Mouse (Mus musculus): ENCODE data around the gene Ppp4r2. TPM values are rescaled to one million over a fixed set of nuclear protein-coding genes. Genes with fewer than 3 reads are reported as not detected.

The Ppp4r2 gene
- polyA plus RNA-seq, 1 experiment from 2014 or later = 35.1 TPM

DNA sequence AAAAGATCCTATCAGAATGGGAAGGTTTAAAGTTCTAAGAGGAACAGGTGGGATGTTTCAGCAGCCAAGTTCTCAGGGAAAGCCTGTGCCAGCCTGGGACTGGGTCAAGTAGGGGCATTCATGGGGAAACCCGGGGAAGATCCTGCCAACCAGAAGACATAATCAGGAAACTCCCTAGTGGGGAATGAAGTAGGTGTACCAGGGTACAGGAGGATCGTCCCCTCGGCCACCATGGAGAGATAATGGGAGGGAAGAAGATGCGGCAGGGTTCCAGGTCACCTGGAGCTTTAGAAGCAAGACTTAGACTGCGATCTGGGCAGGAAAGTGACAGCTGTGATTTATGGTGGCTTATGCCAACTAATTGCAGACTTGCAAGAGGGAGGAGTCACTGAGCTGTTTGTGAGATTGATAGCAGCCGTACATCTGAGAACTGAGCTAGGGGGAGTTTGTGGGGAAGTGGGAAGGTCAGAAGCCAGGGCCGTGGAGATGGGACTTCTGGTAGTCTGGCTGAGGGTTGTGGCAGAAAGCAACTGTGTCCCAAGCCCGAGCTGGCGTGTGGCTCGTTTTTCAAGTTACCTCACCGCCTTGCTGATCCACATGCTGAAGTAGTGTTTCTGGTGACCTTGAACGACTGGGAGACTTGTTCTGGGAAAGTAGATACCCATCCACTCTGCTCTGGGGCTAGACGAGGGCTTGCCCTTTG, 30.9 kb upstream of the Ppp4r2 start:
- Histone ChIP-seq H3K27ac (ENCODE audit: low read depth, low read length) (no peak overlapping the region), H3K36me3 (ENCODE audit: control insufficient read depth, insufficient read depth, low read length) (no peaks in the 10 kb centered on the region), H3K4me3 (ENCODE audit: low read depth, low read length) (no peak overlapping the region), H3K9ac (ENCODE audit: low read length) (no peak overlapping the region), H3K9me3 (ENCODE audit: control insufficient read depth, low read length) (no peaks in the 10 kb centered on the region), H3K4me1 (ENCODE audit: control insufficient read depth, insufficient read depth, low read length) (no peaks in the 10 kb centered on the region), H3K27me3 (ENCODE audit: control insufficient read depth, insufficient read depth, low read length) (no peaks in the 10 kb centered on the region), H3K4me2 (ENCODE audit: low read depth) (no peak overlapping the region)
- 69% methylated on average over 13 of the region's 13 CpGs for WGBS
- no peak for DNase-seq (ENCODE audit: low spot score)
- ATAC-seq (ENCODE audit: insufficient read depth, low FRiP score, low TSS enrichment) = no peak

DNA sequence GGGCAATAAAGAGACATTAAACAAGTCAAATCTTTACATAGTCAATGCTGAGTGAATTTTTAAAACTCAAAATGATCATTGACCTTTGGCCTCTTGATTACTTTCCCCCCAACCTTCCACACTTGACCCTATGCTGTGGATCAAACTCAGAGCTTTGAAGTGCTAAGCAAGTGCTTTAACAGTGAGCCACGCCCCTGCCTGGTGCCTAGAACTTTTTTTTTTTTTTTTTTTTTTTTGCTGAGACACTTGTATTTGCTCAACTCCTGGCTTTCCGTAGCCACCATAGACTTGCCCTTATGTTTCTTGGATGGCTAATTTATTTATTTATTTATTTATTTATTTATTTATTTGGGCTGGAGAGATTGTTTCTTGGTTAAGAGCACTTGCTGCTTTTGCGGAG, 30.2 kb upstream of the Ppp4r2 start:
- Histone ChIP-seq H3K4me1 (ENCODE audit: control insufficient read depth, insufficient read depth, low read length) (no peaks in the 10 kb centered on the region), H3K27me3 (ENCODE audit: control insufficient read depth, insufficient read depth, low read length) (no peaks in the 10 kb centered on the region), H3K36me3 (ENCODE audit: control insufficient read depth, insufficient read depth, low read length) (no peaks in the 10 kb centered on the region), H3K4me3 (ENCODE audit: low read depth, low read length) (no peak overlapping the region), H3K4me2 (ENCODE audit: low read depth) (no peak overlapping the region), H3K9ac (ENCODE audit: low read length) (no peak overlapping the region), H3K27ac (ENCODE audit: low read depth, low read length) (no peak overlapping the region), H3K9me3 (ENCODE audit: control insufficient read depth, low read length) (no peaks in the 10 kb centered on the region)
- DNase-seq (ENCODE audit: low spot score) (no peak), ATAC-seq (ENCODE audit: insufficient read depth, low FRiP score, low TSS enrichment) (no peak)
- WGBS = 77% methylated on average over 3 of the region's 3 CpGs

DNA sequence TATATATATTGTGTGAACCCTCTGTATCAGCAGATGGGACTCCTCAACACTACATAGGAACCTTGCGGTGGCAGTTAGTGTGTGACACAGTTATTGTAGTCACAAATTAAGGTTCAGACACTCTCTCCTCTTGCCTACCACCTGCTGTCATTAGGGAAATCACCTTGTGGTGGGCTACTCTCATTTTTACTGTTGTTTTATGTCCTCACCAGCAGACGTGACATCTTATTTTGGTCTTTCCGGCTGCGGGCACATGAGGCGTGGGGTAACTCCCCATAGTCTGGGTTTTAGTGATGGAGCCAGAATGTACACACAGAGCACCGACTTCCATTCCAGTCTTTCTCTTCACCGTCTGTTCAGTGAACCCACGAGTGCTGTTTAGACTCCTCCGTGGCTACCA, 26.2 kb upstream of the Ppp4r2 start:
- DNase-seq (ENCODE audit: low spot score) (no peak), ATAC-seq (ENCODE audit: insufficient read depth, low FRiP score, low TSS enrichment) (no peak)
- H3K4me1 ChIP-seq (ENCODE audit: control insufficient read depth, insufficient read depth, low read length) = no peaks in the 10 kb centered on the region
- WGBS = 88% methylated on average over 9 of the region's 9 CpGs
- H3K27ac ChIP-seq (ENCODE audit: low read depth, low read length) = no peak overlapping the region
- H3K9me3 ChIP-seq (ENCODE audit: control insufficient read depth, low read length) = no peaks in the 10 kb centered on the region
- H3K4me3 ChIP-seq (ENCODE audit: low read depth, low read length) = no peak overlapping the region
- no peak overlapping the region for H3K4me2 ChIP-seq (ENCODE audit: low read depth)
- no peak overlapping the region for H3K9ac ChIP-seq (ENCODE audit: low read length)
- H3K36me3 ChIP-seq (ENCODE audit: control insufficient read depth, insufficient read depth, low read length) = no peaks in the 10 kb centered on the region
- H3K27me3 ChIP-seq (ENCODE audit: control insufficient read depth, insufficient read depth, low read length) = no peaks in the 10 kb centered on the region

DNA sequence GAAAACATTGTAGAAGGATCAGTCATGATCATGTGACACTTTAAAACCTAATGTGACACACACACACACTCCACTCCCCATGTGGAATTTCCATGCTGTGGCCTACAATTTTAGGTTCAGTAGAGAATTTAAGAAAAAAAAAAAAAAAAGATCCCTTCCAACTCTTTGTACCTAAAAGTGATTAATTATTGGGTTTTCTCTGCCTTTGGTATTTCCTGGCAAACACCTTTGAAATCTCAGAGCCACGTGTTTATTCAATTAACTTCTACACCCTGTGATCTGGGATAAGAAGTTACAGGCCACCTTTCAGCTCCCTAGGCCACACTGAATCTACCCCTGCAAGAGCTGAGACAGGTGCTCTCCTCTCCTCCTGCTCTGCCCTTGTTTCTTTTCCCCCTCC, 25.7 kb upstream of the Ppp4r2 start:
- no peaks in the 10 kb centered on the region for H3K36me3 ChIP-seq (ENCODE audit: control insufficient read depth, insufficient read depth, low read length)
- H3K4me3 ChIP-seq (ENCODE audit: low read depth, low read length) = no peak overlapping the region
- no peak overlapping the region for H3K9ac ChIP-seq (ENCODE audit: low read length)
- no peaks in the 10 kb centered on the region for H3K4me1 ChIP-seq (ENCODE audit: control insufficient read depth, insufficient read depth, low read length)
- no peaks in the 10 kb centered on the region for H3K27me3 ChIP-seq (ENCODE audit: control insufficient read depth, insufficient read depth, low read length)
- ATAC-seq (ENCODE audit: insufficient read depth, low FRiP score, low TSS enrichment) (no peak), DNase-seq (ENCODE audit: low spot score) (no peak)
- H3K9me3 ChIP-seq (ENCODE audit: control insufficient read depth, low read length) = no peaks in the 10 kb centered on the region
- no peak overlapping the region for H3K4me2 ChIP-seq (ENCODE audit: low read depth)
- WGBS = 68% methylated on average over 1 of the region's 1 CpGs
- H3K27ac ChIP-seq (ENCODE audit: low read depth, low read length) = no peak overlapping the region

DNA sequence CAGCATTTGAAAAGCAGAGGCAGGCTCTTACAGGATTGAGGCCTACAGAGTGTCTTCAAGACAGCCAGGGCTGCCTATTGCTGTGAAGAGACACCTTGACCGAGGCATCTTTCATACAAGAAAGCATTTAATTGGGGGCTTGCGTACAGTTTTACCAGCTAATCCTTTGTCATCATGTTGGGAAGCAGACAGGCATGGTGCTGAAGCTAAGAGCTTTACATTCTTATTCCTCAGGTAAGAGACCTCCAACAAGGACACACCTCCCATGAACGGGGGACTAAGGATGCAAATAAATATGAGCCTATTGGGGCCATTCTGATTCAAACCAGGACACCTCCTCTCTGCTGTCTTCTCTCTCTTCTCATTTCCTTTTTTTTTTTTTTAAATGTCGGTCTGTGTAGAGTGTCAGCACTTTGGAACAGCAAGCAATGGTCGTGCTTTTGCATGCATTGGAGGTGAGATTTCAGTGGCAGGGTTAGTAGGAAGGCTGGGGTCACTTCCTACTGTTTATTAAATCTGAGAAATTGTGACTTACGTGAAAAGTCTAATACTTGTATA, 25.1 kb upstream of the Ppp4r2 start:
- no peaks in the 10 kb centered on the region for H3K36me3 ChIP-seq (ENCODE audit: control insufficient read depth, insufficient read depth, low read length)
- H3K9ac ChIP-seq (ENCODE audit: low read length) = no peak overlapping the region
- H3K4me2 ChIP-seq (ENCODE audit: low read depth) = no peak overlapping the region
- H3K27me3 ChIP-seq (ENCODE audit: control insufficient read depth, insufficient read depth, low read length) = no peaks in the 10 kb centered on the region
- H3K9me3 ChIP-seq (ENCODE audit: control insufficient read depth, low read length) = no peaks in the 10 kb centered on the region
- no peak overlapping the region for H3K4me3 ChIP-seq (ENCODE audit: low read depth, low read length)
- ATAC-seq (ENCODE audit: insufficient read depth, low FRiP score, low TSS enrichment) (no peak), DNase-seq (ENCODE audit: low spot score) (no peak)
- 85% methylated on average over 6 of the region's 6 CpGs for WGBS
- no peaks in the 10 kb centered on the region for H3K4me1 ChIP-seq (ENCODE audit: control insufficient read depth, insufficient read depth, low read length)
- H3K27ac ChIP-seq (ENCODE audit: low read depth, low read length) = no peak overlapping the region

DNA sequence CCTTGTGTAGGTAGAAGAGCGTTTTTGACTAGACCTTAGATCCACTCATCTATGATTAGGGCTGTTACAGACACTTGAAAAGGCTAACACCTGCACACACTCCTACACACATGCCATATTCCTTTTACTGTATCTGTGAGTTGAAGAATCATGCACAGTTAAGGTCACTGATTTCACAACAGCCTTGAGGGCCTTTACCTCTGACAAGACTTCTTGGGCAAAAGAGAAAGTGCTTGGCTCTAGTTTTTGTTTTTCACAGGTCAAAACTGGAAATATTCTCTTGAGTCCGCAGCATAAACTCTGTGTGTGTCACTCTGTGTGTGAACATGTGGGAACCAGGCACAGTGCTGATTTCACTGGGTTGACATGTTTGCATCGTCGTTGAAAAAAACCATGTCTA, 23.3 kb upstream of the Ppp4r2 start:
- no peaks in the 10 kb centered on the region for H3K4me1 ChIP-seq (ENCODE audit: control insufficient read depth, insufficient read depth, low read length)
- H3K4me3 ChIP-seq (ENCODE audit: low read depth, low read length) = no peak overlapping the region
- no peak overlapping the region for H3K4me2 ChIP-seq (ENCODE audit: low read depth)
- ATAC-seq (ENCODE audit: insufficient read depth, low FRiP score, low TSS enrichment) = no peak
- H3K27me3 ChIP-seq (ENCODE audit: control insufficient read depth, insufficient read depth, low read length) = no peaks in the 10 kb centered on the region
- no peaks in the 10 kb centered on the region for H3K36me3 ChIP-seq (ENCODE audit: control insufficient read depth, insufficient read depth, low read length)
- DNase-seq (ENCODE audit: low spot score) = no peak
- no peak overlapping the region for H3K9ac ChIP-seq (ENCODE audit: low read length)
- 89% methylated on average over 4 of the region's 4 CpGs for WGBS
- H3K27ac ChIP-seq (ENCODE audit: low read depth, low read length) = no peak overlapping the region
- H3K9me3 ChIP-seq (ENCODE audit: control insufficient read depth, low read length) = no peaks in the 10 kb centered on the region

DNA sequence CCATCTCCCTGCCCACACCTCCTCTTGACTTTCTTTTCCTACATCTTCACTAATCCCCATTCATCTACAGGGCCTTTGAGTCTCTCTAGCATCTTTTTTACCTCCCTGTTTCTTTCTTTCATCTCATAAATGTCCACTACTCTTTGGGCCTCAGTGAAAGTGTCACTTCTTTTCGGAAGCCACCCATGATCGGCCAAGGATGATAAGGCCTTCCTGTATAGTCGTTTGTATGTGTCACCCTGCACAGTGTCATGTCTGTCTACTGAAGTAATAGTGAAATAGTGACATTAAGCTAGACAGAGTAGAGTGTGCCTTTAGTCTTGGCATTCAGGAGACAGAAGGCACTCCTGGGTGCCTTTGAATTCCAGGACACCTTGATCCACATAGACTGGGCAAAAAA, 21.7 kb upstream of the Ppp4r2 start:
- ATAC-seq (ENCODE audit: insufficient read depth, low FRiP score, low TSS enrichment) = no peak
- Histone ChIP-seq H3K9ac (ENCODE audit: low read length) (no peak overlapping the region), H3K4me2 (ENCODE audit: low read depth) (no peak overlapping the region), H3K27ac (ENCODE audit: low read depth, low read length) (no peak overlapping the region), H3K4me3 (ENCODE audit: low read depth, low read length) (no peak overlapping the region), H3K9me3 (ENCODE audit: control insufficient read depth, low read length) (no peaks in the 10 kb centered on the region), H3K36me3 (ENCODE audit: control insufficient read depth, insufficient read depth, low read length) (no peaks in the 10 kb centered on the region), H3K27me3 (ENCODE audit: control insufficient read depth, insufficient read depth, low read length) (no peaks in the 10 kb centered on the region), H3K4me1 (ENCODE audit: control insufficient read depth, insufficient read depth, low read length) (no peaks in the 10 kb centered on the region)
- no peak for DNase-seq (ENCODE audit: low spot score)
- WGBS = 92% methylated on average over 3 of the region's 3 CpGs

DNA sequence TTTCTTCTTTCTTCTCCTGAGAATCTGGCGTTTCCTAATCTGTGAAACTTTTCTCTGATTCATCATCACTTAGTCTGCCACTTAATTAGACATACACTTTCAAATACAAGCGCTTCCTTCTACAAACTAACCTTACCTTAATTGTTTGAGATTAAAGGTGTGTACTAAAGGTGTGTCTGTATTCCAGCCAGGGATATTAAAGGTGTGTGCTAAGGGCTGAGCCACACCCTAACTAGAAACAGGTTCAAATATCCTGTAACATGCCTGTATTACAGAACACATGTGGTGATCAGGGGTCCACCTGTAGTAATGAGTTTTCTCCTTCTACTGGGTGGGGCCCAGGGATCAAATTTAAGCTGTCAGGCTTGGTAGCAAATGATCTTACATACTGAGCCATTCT, 12.1 kb upstream of the Ppp4r2 start:
- no peaks in the 10 kb centered on the region for H3K36me3 ChIP-seq (ENCODE audit: control insufficient read depth, insufficient read depth, low read length)
- no peaks in the 10 kb centered on the region for H3K9me3 ChIP-seq (ENCODE audit: control insufficient read depth, low read length)
- no peak overlapping the region for H3K27ac ChIP-seq (ENCODE audit: low read depth, low read length)
- DNase-seq (ENCODE audit: low spot score) = no peak
- H3K27me3 ChIP-seq (ENCODE audit: control insufficient read depth, insufficient read depth, low read length) = no peaks in the 10 kb centered on the region
- ATAC-seq (ENCODE audit: insufficient read depth, low FRiP score, low TSS enrichment) = no peak
- 92% methylated on average over 2 of the region's 2 CpGs for WGBS
- H3K4me3 ChIP-seq (ENCODE audit: low read depth, low read length) = no peak overlapping the region
- H3K9ac ChIP-seq (ENCODE audit: low read length) = no peak overlapping the region
- H3K4me2 ChIP-seq (ENCODE audit: low read depth) = no peak overlapping the region
- no peaks in the 10 kb centered on the region for H3K4me1 ChIP-seq (ENCODE audit: control insufficient read depth, insufficient read depth, low read length)

DNA sequence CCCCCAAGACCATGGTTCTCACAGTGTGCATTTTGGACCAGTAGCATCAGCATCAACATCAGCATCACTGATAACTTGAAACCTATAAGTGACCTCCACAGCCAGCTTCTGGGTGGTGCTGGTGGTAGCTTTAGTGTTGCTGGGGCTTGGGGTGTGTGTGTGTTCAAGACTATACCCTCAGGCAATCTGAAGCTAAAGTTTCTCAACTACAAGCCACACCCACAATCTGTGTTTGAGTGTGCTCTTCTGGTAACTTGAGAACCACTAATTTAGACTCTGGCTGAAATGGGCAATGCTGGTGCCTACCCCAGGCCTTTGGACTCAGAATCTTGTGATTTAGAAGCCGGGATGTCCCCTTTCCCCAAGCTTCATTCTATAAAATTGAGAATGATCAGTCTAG, 10.1 kb upstream of the Ppp4r2 start:
- Histone ChIP-seq H3K4me1 (ENCODE audit: control insufficient read depth, insufficient read depth, low read length) (no peaks in the 10 kb centered on the region), H3K9me3 (ENCODE audit: control insufficient read depth, low read length) (no peaks in the 10 kb centered on the region), H3K9ac (ENCODE audit: low read length) (no peak overlapping the region), H3K4me2 (ENCODE audit: low read depth) (no peak overlapping the region), H3K36me3 (ENCODE audit: control insufficient read depth, insufficient read depth, low read length) (no peaks in the 10 kb centered on the region), H3K4me3 (ENCODE audit: low read depth, low read length) (no peak overlapping the region), H3K27me3 (ENCODE audit: control insufficient read depth, insufficient read depth, low read length) (no peaks in the 10 kb centered on the region), H3K27ac (ENCODE audit: low read depth, low read length) (no peak overlapping the region)
- ATAC-seq (ENCODE audit: insufficient read depth, low FRiP score, low TSS enrichment) (no peak), DNase-seq (ENCODE audit: low spot score) (no peak)
- 85% methylated on average over 1 of the region's 1 CpGs for WGBS
